Mouse (Mus musculus) kidney, postnatal 14 days (tissue): ENCODE data around the gene Apba1.

ENCODE experiments used
- DNase-seq: peaks from one replicate; pipeline ENCODE4 v3.0.0; 2022; ENCODE audit warnings: mixed read lengths

The Apba1 gene

GRCm38 (mm10) chr19:23879862-23880261 lies 121.2 kb downstream of the Apba1 start:
- DNase-seq, result no peak

DNA sequence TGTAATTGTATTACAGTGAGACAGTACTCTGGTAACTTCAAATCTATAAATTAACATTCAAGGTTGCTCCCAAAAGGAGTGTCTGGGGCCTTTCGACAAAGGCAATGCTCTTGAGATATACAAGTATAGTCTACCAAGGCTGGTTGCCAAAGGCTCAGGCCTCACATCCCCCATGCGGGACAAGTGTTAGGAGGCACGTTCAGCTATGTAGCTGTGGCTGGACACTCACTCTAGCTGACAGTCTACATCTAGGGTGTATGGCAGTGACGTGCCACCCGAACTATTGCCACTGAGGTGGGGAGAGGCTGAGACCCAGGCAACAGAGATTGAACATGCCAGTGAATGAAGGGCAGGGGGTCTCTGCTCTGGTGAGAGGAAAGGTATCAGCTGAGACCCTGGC lies 127.5 kb downstream of the Apba1 start:
- DNase-seq, result no peak

GRCm38 (mm10) chr19:23891421-23891820 lies 132.7 kb downstream of the Apba1 start:
- DNase-seq, result no peak

- DNase-seq, result no peak
Measured at GRCm38 (mm10) chr19:23892633-23893032, 133.9 kb downstream of the Apba1 start.

GRCm38 (mm10) chr19:23893093-23893889 lies 134.6 kb downstream of the Apba1 start:
- DNase-seq, result peak; percentile 52

DNA sequence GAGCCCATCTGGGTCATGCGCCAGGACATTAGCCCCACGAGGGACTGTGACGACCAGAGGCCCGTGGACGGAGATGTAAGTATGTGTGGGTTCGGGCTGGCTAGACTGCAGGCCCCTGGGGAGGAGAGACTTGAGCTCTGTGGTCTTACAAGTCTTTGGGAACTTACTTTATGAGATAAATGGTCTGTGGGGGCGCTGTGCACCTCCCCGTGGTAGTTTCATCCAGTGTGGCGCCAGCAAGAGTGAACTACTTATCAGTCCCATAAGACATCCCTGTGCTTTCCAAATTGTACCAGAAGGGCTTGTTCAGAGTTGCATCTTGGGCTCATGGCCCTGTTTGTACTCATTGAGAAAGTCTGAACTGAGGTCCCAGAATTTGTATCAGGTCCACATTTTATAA lies 135.3 kb downstream of the Apba1 start:
- DNase-seq, result no peak

- no peak for DNase-seq
Measured at GRCm38 (mm10) chr19:23894822-23895221, 136.1 kb downstream of the Apba1 start.

DNA sequence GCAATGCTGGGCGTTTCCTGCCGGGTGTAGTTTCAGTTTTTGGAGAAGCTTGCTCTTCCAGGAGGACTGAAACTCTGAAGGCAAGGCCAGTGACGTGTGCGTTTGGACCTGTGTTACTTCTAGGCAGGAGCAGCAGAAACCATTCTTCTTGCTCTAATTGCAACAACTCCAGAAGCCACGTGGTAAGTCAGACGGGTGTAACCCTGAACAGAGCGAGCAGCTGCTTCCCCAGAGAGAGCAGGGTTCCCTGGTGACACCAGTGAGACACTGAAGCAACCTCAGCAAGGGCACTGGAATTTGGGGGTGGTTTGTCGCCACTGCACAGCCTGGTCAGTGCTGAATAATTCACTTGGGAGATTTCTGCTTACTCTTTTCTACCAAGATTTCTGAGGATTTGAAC lies 138.2 kb downstream of the Apba1 start:
- no peak for DNase-seq

GRCm38 (mm10) chr19:23898501-23898900 lies 139.8 kb downstream of the Apba1 start:
- DNase-seq, result no peak

DNA sequence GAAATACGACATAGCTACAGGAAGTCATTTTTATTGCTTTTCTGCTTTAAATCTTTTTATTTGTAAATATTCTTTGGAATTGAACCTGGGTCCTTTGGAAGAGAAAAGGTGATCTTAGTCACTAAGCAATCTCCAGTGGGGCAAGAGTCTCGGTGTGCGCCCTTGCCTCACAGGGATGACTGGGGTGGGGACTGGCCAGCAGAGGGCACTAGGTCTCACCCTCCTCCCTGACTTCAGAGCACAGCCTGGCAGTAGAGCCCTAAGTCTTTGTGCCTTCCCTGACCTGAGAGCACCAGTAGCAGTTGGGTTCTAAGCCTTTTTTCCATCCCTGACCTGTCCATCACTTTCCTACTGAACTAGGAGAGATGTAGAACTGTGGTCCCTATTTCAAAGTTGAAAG lies 142.5 kb downstream of the Apba1 start:
- peak; percentile 43 for DNase-seq

DNA sequence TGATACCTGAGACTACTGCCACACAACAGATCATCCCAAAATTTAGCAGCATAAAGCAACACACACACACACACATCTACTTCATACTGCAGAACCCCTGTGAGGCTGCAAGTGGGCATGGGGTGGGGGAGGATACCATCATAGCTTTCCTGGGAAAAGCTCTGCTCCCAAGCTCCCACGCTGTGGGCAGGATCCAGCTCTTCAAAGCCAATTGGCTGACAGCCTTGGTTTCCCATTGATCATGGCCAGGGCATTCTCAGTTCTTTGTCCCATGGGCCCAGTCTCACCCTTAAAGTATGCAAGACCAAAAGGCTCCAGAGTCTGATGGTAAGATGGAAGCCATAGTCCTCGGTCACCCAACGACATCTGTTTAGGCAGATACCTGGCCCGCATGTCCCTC lies 143.1 kb downstream of the Apba1 start:
- DNase-seq, result no peak

GRCm38 (mm10) chr19:23903066-23903465 lies 144.4 kb downstream of the Apba1 start:
- no peak for DNase-seq

DNA sequence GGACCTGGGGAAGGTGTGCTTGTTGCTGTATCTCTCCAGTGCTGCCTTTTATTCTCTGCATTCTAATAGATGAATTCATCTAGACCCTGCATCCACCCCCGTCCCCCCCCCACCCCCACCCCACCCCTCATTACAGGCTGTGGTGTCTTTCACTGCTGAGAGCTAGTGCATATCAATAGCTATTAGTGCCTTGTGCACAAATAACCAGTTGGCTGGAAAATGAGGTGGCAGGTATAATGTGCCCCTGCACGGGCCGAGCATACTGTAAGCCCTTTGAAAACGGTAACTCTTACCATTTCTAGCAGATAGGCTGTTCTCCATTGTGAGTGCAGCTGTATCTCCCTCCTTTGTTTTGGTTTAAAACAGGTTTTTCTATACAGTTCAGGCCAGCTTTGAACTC lies 146.2 kb downstream of the Apba1 start:
- DNase-seq, result no peak

GRCm38 (mm10) chr19:23905772-23906171 lies 147.1 kb downstream of the Apba1 start:
- no peak for DNase-seq

GRCm38 (mm10) chr19:23910345-23910744 lies 151.7 kb downstream of the Apba1 start:
- DNase-seq, result no peak

DNA sequence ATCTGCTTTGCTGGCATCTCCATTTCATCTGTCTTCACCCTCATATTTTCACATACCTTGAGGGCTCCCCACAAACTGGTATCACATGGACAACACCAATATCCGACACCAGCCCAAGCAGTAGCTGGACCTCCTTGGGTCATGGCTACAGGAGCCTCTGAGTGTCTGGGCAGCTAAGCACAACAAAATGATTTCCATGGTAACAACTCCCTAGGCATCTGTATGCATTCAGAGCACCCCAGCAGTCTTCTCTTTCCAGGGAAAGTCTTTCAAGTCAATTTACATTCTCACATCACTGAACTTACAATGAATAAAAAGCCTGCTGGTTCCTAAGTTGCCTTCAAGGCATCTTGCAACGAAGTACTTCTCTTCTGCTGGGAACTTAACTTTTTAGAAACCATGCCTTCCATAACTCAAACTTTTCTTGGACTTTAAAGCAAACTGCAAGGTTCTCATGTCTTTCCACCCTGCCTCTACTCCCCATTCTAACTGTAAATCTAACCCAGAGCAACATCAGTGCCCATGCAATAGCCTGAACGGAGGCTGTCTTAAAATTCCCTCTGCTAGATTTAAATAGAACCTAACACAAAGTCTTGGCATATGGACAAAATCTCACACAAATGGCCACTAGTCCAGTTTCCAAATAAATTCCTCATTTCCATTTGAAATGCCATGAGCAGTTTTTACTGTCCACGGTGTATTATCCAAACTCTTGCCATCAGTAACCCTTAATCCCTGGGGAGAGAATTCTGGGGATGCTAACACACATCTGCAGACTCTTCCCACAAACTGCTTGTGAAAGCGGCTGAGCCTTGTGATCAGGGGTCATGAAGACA lies 160.9 kb downstream of the Apba1 start:
- DNase-seq, result no peak

GRCm38 (mm10) chr19:23920220-23920544 lies 161.5 kb downstream of the Apba1 start:
- no peak for DNase-seq

- DNase-seq, result no peak
Measured at GRCm38 (mm10) chr19:23922601-23923000, 163.9 kb downstream of the Apba1 start.

- no peak for DNase-seq
Measured at GRCm38 (mm10) chr19:23924057-23924456, 165.4 kb downstream of the Apba1 start.

- DNase-seq, result no peak
Measured at GRCm38 (mm10) chr19:23924791-23925190, 166.1 kb downstream of the Apba1 start.

DNA sequence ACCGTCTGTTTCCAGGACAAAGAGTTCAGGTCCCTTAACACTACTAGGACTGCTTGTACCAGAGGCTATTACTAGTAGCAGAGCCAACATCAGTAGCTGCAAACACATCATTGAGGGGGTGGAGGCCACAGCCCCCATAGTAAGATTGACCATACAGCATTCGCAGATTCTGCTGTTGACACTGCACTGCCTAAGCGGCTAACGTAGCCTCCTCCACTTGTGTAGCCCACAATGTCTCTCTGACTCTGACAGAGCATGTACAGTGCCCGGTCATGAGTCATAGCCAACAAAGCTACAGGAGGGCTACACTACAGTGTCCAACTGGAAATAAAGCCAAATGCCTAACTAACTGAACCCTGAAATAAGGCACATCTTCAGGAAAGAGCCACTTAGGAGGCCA lies 166.9 kb downstream of the Apba1 start:
- no peak for DNase-seq

- DNase-seq, result no peak
Measured at GRCm38 (mm10) chr19:23930826-23931225, 172.1 kb downstream of the Apba1 start.

DNA sequence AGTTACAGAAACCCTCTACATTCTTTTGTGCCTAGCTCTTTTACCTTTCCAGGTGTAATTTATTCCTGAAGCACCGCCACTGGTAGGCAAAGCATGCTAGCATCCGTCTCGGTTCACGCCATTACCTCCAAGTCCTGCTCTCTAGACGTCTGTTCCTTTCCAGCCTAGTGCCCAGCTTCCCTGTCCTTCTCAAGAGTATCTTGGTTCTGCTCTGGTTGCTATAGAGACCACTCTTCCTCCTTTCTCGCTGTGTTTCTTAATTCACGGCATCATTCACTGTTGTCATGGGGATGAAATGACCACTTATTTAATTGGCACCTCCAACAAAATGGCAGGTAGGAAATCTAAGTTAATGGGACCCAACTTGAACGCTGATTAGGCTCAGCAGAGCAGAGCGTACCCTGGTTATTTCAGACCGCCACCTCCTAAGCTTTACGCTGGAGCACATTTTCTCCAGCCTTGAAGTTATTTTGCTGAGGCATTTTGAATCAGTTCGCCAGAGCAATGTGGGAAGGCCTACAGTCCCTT lies 182.8 kb downstream of the Apba1 start:
- DNase-seq, result no peak

DNA sequence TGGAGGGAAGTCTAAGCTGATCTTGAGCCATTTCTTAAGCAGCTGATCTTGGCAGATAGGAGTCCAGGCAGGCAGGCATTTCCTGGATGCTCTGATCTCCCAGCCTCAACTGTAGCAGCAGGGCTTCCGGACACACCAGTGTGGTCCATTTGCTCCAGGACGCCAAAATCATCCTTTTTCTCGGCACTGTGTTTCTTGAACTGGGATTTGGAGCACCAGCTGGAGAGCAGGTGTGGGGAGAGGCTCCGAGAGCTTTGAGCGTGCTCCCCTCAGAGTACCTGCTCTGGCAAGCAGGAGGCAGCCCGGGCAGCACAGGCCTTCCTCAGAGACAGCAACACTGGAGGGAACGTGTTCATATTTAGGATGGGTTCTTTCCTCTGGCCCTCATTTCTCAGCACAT lies 184.2 kb downstream of the Apba1 start:
- DNase-seq, result no peak
